Mouse (Mus musculus): ENCODE results near the gene Orc1.

Gene Orc1

DNA sequence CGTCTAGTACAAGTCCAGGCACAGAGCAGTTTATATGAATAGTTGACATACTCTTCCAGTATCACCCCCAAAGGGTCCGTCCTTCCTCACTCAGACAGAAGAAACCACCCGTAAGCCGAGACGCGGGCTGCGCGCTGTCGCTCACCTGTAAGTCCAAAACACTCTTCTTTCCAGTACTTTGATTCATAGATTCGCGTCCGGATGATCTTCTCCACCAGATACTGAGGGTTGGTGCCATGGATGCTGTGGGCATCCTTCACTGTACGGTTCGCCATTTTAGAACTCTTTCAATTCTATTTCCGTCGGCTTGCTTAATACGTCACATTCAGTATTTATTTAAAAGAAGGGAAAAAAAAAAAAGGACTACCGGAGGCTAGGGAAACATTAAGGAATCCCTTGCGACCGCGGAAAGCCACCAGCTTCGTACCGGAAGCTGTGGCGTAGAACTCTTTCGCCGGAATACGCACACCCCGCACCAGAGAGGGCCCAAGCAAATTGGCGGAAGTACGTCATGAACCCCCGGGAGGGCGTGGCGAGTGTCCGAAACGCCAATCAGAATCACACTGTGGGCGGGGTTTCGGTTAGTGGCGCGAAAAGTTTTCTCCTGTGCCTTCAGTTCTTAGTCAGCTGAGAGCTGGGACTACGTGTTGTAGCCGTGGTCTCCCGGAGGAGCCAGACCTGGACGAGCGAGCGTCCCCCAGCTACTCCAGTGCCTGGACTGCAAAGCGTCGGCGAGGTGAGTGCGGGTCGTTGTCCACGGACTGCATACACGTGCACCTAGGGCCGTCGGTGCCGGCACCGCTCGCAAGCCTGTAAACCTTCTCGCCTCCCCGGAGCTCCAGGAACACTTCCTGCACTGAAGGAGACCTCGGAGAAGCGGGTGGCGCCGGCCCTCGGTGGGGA lies at the start of gene Orc1, which contains the start of gene Prpf38a:
TSS of gene Orc1 (plus strand) at position 584 of the 903 bp plus-strand sequence.
TSS of gene Prpf38a (minus strand) at position 497 of the 903 bp plus-strand sequence.
- in situ Hi-C loops (cut with MboI, MseI) = no loop called here

DNA sequence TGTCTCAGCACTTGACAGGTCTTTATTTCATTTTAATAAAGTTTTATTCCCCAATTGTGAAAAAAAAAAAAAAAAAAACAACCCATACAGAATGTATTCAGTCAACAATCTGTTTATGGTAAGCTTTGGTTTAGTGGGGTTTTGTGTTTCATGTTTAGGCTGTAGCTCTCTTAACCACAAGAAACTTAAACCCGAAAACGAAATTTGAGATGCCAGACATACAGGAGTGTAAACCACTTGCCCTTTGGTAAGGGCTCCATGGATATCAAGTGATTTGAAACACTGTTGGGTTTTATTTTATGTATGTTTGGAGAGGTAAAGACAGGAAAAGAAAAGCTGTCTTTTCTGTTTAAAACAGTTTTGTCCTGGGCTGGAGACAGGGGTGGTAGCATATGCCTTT lies 39.5 kb upstream of the Orc1 start:
- in situ Hi-C loops (cut with MboI, MseI) = loop anchor here (10.0 kb wide), 1 partner anchor 55 kb away; no protein-coding TSS in a partner anchor

DNA sequence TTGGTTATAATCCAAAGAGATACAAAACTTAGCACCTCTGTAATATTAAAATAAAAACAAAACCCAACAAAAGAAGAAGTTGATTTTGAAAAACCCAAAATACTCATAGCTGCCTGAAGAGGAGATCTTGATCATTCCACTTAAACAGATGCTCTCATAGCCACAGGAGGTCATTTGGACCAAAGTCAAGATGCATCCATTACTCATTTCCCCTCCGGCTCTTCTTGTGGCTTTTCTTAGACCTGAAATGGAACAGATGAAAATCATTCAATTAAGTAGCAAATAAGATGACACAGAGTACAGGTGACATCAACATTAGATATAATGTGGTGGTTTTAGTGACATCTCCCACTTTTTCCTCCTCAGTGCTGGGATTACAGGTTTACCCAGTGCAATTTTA lies 14.2 kb upstream of the Orc1 start:
- in situ Hi-C loops (cut with MboI, MseI) = loop anchor here (25.0 kb wide), 1 partner anchor 228 kb away; the partner anchor contains the start of gene Coa7

DNA sequence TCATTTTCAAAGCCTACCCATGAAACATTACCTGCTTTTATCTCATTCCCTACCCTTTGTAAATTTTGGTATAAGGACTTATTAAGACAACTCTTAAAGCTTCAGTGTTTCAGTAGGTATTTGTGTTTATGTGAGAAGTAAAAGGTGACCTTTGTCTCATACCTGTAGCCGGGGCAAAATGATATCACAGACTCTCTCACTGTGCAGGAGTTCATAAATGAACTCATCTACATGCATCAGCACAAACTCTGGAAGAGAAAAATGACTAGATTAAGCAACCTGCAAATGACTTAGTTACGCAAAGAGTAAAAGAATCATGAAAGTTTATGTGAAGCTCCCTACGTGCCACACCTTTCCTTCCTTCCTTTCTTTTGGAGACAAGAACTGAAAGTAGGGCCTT lies 6.6 kb upstream of the Orc1 start:
- in situ Hi-C loops (cut with MboI, MseI) = loop anchor here (25.0 kb wide), 1 partner anchor 235 kb away; the partner anchor contains the start of gene Coa7

DNA sequence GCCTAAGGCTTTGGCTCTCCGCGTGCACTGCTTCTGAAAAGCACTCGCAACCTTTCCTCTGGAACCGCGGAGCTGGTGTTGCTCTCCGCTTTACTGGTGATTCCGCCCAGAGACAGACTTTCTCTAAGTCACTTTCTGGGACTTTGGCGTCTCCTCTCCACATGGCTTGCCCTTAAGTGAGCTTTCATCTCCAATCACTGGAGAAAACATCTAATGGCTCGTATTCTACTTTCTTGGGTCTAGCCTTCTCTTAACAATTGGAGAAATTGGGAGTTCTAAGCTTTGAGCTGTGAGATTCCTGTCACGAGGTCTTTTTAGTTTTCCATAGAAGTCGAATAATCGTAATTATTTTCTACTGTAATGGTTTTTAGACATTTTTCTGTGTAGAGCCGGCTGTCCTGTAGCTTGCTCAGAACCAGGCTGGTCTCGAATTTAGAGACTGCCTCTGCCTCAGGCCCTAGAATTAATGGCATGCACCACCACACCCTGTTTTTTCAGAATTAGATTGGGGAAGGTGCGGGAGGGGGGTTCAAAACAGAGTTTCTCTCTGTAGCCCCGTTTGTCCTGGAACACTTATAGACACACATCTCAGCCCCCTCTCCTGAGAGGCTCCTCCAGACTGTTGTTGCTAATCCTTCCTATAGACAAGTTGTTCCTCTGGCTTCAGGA lies 654 bp downstream of the Orc1 start:
- in situ Hi-C loops (cut with MboI, MseI) = no loop called here

DNA sequence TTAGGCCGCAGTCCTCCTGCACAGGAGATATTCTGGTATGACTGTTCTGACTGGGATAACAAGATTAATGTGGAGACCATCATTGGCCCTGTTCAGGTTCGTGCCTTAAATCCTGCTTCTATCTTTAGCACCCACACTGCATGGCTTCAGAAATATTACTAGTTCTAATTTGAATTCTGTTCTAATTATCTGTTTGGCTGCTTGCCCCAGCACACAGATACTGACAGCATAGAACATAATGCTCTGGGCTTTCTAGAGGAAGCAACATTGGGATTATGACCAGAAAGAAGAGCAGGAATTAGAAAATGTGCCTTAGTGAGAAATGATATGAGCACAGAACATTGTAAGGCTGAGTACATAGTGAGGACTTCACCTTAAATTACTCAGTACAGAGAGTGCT lies 14.2 kb downstream of the Orc1 start:
- in situ Hi-C loops (cut with MboI, MseI) = no loop called here

DNA sequence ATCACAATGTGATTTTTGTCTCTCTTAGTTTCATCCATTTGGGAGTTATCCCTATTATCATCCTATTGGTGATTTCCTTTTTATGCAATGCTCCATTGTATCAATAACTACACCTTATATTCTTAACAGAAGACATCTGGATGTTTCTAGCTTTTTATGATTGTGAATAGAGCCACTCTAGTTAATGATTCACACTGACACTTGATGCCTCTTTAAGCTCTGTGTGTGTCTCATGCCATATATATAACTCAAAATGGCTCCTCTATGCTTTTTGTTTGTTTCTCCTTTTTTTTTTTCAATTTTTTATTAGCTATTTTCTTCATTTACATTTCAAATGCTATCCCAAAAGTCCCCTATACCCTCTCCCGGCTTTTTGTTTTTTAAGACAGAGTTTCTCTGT lies 16.6 kb downstream of the Orc1 start:
- in situ Hi-C loops (cut with MboI, MseI) = no loop called here

DNA sequence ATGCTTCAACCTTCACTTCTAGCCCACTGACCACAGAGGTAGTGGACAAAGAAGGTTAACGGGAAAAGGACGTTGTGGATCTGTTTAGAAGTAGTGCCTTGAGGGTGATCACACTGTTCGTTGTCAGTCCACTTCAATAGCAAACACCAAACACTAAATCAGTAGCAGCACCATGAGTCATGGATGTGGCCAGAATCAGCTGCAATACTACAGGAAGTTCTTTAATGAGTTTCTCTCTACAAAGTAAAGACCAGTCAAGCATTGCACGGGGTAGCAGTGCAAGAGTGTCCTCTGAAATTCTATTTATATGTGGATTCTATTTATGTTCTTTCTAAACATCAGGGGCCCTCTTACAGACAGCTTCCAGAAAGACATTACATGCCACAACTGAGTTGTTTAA lies 19.1 kb downstream of the Orc1 start:
- in situ Hi-C loops (cut with MboI, MseI) = no loop called here

DNA sequence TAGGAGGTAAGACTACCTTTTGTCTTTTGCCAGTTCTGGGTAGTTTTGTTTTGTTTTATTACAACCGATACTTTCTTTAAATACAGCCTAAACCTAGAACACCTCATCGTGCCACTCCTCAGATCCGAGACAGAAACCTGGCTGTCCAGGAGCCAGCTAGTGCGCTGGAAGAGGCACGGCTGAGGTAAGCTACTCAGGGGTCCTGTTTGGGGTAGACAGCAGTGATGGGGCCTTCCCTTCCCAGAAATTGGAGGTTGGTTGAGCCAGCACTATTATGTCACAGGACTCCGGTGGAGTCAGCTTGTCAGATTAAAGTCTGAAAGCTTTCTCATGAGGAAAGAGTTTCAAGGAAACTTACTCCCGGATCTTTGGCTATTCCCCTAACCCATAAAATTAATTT lies 22.6 kb downstream of the Orc1 start:
- in situ Hi-C loops (cut with MboI, MseI) = loop anchor here (10.0 kb wide), 1 partner anchor 723 kb away; no protein-coding TSS in a partner anchor

DNA sequence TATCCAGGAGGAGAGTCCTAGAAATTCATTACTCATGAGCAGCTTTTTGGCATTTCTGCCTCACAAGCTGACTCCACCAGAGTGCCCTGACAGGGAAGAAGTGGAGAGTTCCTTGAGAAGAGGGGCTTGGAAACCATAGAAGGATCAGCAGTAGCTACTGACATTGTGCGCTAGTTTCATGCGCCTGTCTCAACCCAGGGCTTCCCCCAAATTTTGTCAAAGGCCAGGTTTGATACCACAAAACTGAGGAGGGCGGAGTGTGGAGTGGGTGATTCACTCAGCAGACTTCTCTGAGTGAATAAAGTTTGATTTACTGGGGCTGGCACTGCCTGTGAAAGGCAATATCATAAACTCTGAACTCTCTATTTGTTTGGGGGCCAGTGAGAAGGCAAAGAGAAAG lies 29.4 kb downstream of the Orc1 start:
- in situ Hi-C loops (cut with MboI, MseI) = loop anchor here (10.0 kb wide), 1 partner anchor 716 kb away; no protein-coding TSS in a partner anchor

DNA sequence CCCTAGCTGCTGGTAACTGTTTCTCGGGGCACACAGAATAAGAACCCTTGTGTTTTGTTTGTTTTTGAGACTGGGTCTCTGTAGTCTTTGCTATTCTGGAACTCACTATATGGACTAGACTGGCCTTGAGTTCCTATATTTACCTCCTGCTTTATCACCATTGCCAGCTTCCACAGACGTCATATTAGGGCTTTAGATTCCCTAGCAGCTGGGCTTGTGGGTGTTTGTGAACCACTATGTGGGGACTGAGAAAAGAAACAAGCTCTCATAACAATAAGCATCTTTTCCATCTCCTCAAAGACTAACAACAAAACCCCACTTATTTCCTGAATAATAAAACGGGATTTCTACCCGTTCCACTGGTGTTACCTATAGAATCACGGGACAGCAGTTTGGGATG lies 31.7 kb downstream of the Orc1 start:
- in situ Hi-C loops (cut with MboI, MseI) = no loop called here

DNA sequence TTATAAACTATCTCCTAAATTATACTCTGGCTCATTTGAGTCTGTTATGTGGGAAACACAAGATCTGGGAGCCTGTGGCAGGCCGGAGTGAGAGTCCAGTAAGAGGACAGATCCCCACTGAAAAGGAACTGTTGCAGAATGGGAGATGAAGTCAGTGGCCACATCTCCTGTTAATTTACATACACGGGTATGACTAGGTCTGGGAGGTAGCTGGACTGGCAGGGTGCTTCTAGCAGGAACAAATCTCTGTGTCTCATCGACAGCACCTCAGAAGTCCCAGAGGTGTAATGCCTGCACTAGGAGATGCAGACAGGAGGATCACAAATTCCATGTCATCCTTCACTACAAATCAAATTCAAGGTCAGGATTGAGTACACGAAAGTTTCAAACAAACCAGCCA lies 39.4 kb downstream of the Orc1 start:
- in situ Hi-C loops (cut with MboI, MseI) = no loop called here

DNA sequence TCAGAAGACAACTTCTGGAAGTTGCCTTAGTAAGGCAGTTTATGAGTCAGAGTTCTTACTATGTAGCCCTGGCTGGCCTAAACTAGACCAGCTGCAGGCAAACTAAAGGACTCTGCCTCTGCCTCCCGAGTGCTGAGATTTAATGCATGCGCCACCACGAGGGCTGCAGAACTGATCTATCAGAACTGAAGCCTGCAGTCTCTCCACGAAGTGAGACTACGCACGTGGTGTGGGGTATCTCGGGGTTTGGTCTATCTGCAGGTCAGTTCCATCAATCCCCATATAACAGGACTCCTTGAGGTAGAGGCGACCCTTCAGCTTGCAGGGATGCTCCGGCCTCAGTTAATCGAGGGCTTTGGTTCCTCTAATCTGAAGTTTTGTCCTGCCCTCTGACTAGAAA lies 39.9 kb downstream of the Orc1 start:
- in situ Hi-C loops (cut with MboI, MseI) = no loop called here

DNA sequence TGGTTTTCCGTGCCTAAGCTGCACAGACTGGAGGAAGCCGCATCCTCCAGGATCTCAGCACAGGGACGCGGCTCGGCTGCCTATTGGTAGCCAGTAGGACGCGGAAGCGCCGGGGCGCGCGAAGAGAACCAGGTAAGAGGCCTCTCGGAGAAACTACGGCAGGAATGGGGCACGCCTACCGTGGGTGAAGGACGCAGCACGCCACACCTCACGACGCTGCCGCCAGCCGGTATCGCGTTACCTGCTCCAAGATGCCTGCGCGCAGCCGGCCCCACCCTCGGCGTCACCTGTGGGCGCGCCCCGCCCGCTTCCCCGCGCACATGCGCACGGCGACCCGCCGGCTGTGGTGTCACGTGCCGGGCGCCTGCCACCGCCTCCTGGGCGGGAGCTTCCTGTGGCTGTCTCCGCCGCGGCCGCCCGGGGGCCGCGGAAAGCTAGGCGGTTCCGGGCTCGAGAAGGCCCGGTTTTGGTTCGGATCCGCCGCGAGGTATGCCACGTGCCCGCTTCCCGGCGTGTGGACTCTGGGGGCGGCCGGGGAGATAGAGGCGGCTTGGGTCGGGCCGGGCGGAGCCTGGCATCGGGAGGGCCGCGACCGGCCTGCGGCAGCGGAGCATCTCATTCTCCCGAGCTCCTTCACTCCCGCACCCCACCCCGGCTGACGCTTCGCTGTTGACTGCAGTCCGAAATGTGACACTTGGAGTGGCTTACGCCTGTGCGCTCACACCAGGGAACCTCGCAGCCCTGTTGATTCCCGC lies 40.5 kb downstream of the Orc1 start, which contains the start of gene Cc2d1b:
TSS of gene Cc2d1b (plus strand) at position 354 of the 755 bp plus-strand sequence.
- in situ Hi-C loops (cut with MboI, MseI) = no loop called here

DNA sequence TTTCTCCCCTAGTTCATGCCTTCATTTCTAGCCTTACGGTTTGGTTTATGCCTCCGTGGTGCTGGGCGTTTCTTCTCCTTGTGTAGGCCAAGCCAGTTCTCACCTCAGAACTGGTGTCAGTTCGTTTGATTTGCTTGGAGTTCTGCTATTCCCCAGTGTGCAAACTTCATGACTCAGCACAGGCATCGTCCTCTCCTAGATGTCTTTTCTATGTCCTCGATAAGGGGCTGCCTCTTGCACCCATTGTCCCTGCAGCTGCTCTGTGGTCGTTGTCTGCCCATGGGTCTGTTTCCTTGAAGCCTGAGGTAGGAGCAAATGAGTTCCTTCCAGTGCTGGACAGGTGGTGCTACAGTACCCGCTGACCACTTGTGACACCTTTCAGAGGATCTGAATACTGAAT lies 41.3 kb downstream of the Orc1 start:
- in situ Hi-C loops (cut with MboI, MseI) = no loop called here

DNA sequence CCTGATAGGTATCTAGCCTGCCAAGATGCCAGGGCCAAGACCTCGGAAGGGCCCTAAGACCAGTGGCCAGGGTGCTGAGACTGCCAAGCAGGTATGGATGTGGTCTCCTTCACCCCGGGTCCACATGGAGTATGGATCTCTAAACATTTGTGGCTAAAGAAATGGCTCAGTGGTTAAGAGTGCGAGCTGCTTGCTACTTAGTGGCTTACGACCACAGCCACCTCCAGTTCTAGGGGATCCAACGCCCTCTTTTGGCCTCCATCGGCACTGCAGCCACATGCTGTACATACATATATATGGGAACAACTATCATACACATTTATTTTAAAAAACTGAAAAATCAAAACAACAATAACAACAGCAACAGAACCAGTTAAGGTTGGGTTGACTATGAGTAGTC lies 42.3 kb downstream of the Orc1 start:
- in situ Hi-C loops (cut with MboI, MseI) = no loop called here

DNA sequence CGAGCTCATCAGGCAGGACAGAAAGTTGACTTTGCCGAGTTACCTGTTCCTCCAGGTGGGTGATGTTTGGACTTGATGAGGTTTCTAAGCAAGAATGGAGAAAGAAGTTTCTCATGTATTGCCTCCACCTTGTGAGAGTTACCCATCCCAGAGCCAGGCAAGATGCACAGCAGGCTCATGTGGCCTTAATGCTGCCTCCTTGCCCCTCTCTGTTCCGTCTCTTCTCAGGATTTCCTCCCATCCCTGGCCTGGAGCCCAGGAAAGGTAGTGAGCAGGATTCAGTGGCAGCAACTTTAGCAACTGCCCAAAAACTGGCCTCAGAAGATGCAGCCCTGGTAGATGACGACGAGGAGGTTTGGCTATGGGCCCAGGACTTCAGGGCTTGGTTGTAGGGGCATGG lies 47.8 kb downstream of the Orc1 start:
- in situ Hi-C loops (cut with MboI, MseI) = no loop called here

DNA sequence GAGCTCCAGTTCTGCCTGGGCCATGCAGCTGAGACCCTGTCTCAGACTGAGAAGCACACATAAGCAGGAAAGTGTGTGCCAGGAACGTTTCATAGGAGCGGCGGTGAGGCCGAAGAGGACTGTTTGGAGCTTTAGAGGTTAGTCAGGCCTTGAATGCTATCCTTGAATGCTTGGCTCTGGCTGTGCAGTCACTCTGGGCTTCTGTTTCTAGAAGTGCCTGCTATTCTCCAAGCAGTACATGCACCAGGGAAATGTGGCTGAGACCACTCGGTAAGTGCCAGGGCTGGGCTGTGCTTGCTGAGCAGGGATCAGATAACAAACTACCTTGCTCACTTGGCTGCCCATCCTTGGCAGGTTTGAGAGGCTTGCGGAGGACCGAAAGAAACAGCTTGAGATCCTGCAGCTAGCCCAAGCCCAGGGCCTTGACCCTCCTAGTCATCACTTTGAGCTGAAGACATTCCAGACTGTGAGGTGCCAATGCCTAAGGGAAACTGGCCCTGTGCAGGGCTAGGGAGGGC lies 50.2 kb downstream of the Orc1 start:
- in situ Hi-C loops (cut with MboI, MseI) = no loop called here

DNA sequence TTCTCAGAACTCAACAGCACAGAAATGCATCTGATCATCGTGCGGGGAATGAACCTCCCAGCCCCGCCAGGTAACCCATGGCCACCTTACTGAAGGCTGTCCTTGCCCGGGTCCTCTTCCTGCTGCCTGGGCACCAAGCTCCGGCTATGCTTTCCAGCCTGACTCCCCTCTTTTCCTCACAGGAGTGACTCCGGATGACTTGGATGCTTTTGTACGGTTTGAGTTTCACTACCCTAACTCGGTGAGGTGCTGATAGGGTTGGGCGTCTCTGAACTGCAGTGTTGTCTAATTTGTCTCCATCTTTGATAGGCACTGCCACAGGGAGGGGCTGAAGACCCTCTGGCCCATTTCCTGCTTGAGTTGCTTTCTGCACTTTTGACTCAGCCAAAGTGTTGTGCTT lies 50.9 kb downstream of the Orc1 start:
- in situ Hi-C loops (cut with MboI, MseI) = no loop called here

DNA sequence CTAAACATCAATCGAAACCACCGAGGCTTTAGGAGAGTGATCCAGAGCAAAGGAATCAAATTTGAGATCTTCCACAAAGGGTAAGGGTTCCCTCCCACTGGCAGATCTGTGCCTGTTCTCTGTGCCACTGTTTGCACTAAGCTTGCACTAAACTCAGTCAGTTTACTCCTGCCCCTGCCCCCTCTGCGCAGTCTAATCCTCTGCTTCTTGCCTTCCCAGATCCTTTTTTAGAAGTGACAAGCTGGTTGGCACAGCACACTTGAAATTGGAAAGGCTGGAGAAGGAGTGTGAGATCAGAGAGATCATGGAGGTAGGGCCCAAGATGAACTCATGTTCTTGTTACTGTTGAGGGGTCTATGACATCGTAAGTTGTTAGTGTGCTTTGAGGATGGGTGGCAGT lies 52.4 kb downstream of the Orc1 start:
- in situ Hi-C loops (cut with MboI, MseI) = no loop called here

DNA sequence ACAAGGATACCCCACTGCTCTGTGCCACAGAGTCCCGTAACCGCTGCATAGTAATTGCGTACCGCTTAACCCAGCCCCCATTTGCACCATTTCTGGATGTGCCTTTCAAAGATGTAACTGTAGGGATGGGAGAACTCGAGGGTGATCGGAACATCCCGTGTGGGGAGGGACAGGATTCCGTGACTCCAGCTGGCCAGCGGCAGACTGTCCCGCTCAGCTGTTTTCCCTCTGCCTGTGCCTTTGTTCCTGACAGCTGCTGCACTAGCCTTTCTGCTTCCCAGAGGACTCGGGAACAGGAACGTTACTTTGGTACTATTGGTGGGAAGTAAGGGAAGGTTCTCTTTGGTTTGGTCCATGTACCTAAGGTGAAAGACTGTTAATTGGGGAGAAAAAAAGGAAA lies 54.5 kb downstream of the Orc1 start:
- in situ Hi-C loops (cut with MboI, MseI) = no loop called here

DNA sequence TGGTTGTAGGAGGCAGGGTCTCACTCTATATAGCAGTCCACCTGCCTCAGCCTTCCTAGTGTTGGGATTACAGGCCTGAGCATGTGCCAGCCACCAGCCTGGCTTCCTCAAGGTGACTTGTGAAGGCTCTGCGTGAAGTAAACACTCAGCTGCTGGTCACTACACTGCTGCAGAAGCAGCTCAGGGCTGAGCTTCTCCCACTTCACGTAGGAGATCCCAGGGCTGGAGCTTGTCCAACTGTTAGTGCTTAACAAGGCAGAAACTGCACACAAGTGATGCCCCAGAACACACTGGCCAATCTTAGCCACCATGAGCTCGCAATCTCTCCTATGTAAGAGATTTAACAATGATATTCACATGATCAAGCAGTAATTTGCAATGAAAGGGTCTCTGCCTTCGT lies 55.5 kb downstream of the Orc1 start:
- in situ Hi-C loops (cut with MboI, MseI) = no loop called here
